Mouse (Mus musculus): ENCODE data around the gene Zfp536. TPM values are rescaled to one million over a fixed set of nuclear protein-coding genes. Genes with fewer than 3 reads are reported as not detected.
A peak's percentile ranks its signal among the peaks of the same experiment; 100 is the strongest.

Zfp536 gene
- polyA plus RNA-seq, 1 experiment from 2014 or later: 3.9 TPM

DNA sequence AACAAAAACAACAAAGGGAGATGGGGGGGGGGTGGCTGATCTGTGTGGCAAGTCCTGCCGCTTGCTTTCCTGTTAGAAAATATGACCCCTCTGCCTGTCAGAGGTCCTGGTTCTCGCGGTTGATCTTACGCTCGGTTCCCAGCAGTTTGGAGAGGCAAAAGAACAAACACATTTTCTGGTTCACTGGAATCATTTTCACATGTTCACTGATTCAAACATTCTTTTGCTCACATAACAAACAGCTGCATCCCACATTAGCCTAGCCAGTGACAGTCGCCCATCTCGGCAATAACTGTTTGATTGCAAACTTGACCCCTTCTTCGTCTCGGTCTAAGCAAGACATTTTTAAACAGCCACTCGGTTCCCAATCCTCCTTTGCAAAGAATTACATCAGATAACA, 208.8 kb downstream of the Zfp536 start:
- Histone ChIP-seq H3K27me3 (ENCODE audit: control insufficient read depth, insufficient read depth, low read length) (peaks cover 5% of the 10 kb centered on the region; the same call in 1 of the 2 replicates), H3K9ac (ENCODE audit: low read length) (no peak overlapping the region), H3K4me1 (ENCODE audit: control insufficient read depth in 2 of 2, insufficient read depth in 2 of 2, low read length in 2 of 2) (peaks cover 5 to 13% of the 10 kb centered on the region in 2 experiments; a peak in 2 of 4 replicates), H3K4me3 (ENCODE audit: control insufficient read depth in 1 of 2, insufficient read depth in 1 of 2, low read depth in 1 of 2, low read length in 2 of 2) (no peak overlapping the region), H3K36me3 (ENCODE audit: control insufficient read depth, insufficient read depth, low read length) (no peaks in the 10 kb centered on the region), H3K9me3 (ENCODE audit: control insufficient read depth, low read length) (no peaks in the 10 kb centered on the region), H3K27ac (replicated peaks in 1 of 2; ENCODE audit: control insufficient read depth in 1 of 2, insufficient read depth in 1 of 2, low read depth in 2 of 2, low read length in 2 of 2) (no peak overlapping the region), H3K4me2 (ENCODE audit: low read length) (no peak overlapping the region)
- no peak for ATAC-seq (ENCODE audit: insufficient number of reproducible peaks, insufficient read depth, low FRiP score, low read depth)
- WGBS: 63% methylated on average over 10 of the region's 10 CpGs

DNA sequence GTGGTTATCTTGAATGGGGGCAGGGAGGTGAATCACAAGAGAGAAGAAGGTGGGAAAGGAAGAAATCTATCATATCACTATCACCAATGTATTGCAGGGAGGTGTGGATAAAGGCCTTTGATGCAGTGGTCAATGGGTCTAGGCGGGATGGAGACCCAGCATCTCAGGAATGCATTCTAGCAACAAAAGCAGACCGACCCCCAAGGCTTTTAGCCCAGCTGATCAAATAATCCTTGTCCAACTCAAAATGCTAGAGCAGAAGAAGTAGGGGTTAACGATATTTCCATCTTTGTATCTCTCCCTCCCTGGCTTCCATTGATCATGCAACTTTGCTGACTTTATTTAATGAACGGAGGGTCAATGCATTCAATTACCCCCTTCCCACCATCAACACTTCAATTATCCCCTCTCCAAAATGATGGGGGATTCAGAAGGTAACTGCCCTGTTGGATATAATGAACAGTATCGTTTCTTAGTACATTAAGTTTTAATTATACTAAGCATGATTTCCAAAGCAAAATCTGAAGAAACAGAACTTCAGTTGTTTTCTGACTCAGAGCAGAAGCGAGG, 209.5 kb downstream of the Zfp536 start:
- H3K27ac ChIP-seq (replicated peaks in 1 of 2; ENCODE audit: control insufficient read depth in 1 of 2, insufficient read depth in 1 of 2, low read depth in 2 of 2, low read length in 2 of 2): no peak overlapping the region
- peaks cover 5 to 13% of the 10 kb centered on the region in 2 experiments; a peak in 2 of 4 replicates for H3K4me1 ChIP-seq (ENCODE audit: control insufficient read depth in 2 of 2, insufficient read depth in 2 of 2, low read length in 2 of 2)
- WGBS: 69% methylated on average over 6 of the region's 6 CpGs

DNA sequence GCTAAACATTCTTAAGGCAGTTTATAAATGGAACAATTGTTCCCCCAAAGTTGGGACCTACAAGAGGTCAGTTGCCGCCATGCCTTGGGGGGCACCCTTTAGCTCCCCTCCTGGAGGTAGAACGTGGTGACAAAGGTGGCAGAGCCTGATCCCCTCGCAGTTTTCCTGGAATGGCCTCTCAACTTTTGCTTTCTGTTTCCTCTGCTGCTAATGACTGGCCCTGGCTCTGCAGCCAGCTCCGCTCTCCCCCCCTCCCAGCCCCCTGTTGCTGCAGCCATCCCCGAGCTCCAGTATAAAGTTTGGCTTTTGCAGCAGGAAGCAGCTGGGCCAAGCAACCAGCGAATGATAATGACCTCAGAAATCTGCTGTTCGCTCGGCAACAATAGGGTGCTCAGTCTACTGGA, 210.3 kb downstream of the Zfp536 start:
- Histone ChIP-seq H3K4me3 (ENCODE audit: control insufficient read depth in 1 of 2, insufficient read depth in 1 of 2, low read depth in 1 of 2, low read length in 2 of 2) (peak overlapping the region; percentile 23 to 29; a peak in 3 of 4 replicates), H3K9me3 (ENCODE audit: control insufficient read depth, low read length) (no peaks in the 10 kb centered on the region), H3K27ac (replicated peaks in 1 of 2; ENCODE audit: control insufficient read depth in 1 of 2, insufficient read depth in 1 of 2, low read depth in 2 of 2, low read length in 2 of 2) (peak overlapping the region in 1 of 2 experiments; percentile 71; a peak in 3 of 4 replicates), H3K4me2 (ENCODE audit: low read length) (peak overlapping the region; percentile 58), H3K27me3 (ENCODE audit: control insufficient read depth, insufficient read depth, low read length) (no peaks in the 10 kb centered on the region), H3K9ac (ENCODE audit: low read length) (peak overlapping the region; percentile 27; the same call in 1 of the 2 replicates), H3K4me1 (ENCODE audit: control insufficient read depth in 2 of 2, insufficient read depth in 2 of 2, low read length in 2 of 2) (peaks cover 5 to 11% of the 10 kb centered on the region in 2 experiments; a peak in 2 of 4 replicates), H3K36me3 (ENCODE audit: control insufficient read depth, insufficient read depth, low read length) (no peaks in the 10 kb centered on the region)
- 17% methylated on average over 8 of the region's 8 CpGs for WGBS
- ATAC-seq (ENCODE audit: insufficient number of reproducible peaks, insufficient read depth, low FRiP score, low read depth): peak; percentile 61

More for the DNA sequence above, 209.5 kb downstream of the Zfp536 start:
- no peaks in the 10 kb centered on the region for H3K36me3 ChIP-seq (ENCODE audit: control insufficient read depth, insufficient read depth, low read length)
- no peak overlapping the region for H3K4me3 ChIP-seq (ENCODE audit: control insufficient read depth in 1 of 2, insufficient read depth in 1 of 2, low read depth in 1 of 2, low read length in 2 of 2)
- no peaks in the 10 kb centered on the region for H3K9me3 ChIP-seq (ENCODE audit: control insufficient read depth, low read length)
- peaks cover 5% of the 10 kb centered on the region; the same call in 1 of the 2 replicates for H3K27me3 ChIP-seq (ENCODE audit: control insufficient read depth, insufficient read depth, low read length)
- H3K9ac ChIP-seq (ENCODE audit: low read length): no peak overlapping the region
- ATAC-seq (ENCODE audit: insufficient number of reproducible peaks, insufficient read depth, low FRiP score, low read depth): no peak
- no peak overlapping the region for H3K4me2 ChIP-seq (ENCODE audit: low read length)

DNA sequence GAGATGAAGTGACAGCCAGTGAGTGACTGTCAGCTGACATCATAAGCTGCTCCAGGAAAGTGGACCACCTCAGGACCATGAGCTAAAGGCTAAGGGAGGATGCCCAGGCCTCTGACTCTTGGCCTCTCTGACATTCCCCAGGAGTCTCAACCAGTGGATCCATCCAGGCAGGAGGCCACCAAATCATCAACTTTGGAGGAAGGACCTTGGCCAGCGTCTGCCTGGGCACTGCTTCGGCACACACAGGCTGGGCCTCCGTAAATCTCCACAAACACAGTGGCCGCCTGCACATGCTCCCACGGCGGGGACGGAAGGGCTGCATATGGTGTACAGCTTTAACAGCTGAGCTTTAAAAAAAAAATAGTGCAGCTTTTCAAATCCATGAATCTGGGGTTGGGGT, 210.9 kb downstream of the Zfp536 start:
- Histone ChIP-seq H3K9ac (ENCODE audit: low read length) (no peak overlapping the region), H3K27ac (replicated peaks in 1 of 2; ENCODE audit: control insufficient read depth in 1 of 2, insufficient read depth in 1 of 2, low read depth in 2 of 2, low read length in 2 of 2) (no peak overlapping the region), H3K27me3 (ENCODE audit: control insufficient read depth, insufficient read depth, low read length) (no peaks in the 10 kb centered on the region), H3K4me1 (ENCODE audit: control insufficient read depth in 2 of 2, insufficient read depth in 2 of 2, low read length in 2 of 2) (peaks cover 5 to 11% of the 10 kb centered on the region in 2 experiments; a peak in 2 of 4 replicates), H3K4me3 (ENCODE audit: control insufficient read depth in 1 of 2, insufficient read depth in 1 of 2, low read depth in 1 of 2, low read length in 2 of 2) (no peak overlapping the region), H3K4me2 (ENCODE audit: low read length) (peak overlapping the region; percentile 58; the same call in 1 of the 2 replicates), H3K9me3 (ENCODE audit: control insufficient read depth, low read length) (no peaks in the 10 kb centered on the region), H3K36me3 (ENCODE audit: control insufficient read depth, insufficient read depth, low read length) (no peaks in the 10 kb centered on the region)
- WGBS: 66% methylated on average over 7 of the region's 7 CpGs
- no peak for ATAC-seq (ENCODE audit: insufficient number of reproducible peaks, insufficient read depth, low FRiP score, low read depth)

DNA sequence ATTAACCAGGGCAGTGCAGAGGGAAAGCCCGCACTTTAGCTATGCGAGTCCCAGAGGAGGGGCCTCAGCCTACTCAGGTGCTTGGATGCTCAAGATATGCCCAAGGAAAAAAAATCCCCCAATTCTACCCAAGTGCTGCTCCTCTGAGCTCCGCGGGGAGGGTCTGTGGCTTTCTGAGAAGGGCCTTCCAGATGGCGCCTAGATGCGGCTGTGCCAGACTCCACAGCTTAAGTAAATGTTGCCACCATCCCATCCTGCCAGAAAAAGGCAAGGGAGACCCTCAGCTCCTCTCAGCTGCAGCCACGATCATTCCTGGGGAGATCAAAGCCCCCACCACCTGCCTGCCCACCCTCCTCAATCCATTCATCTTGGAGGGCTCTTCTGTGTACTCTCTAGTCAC, 212.9 kb downstream of the Zfp536 start:
- H3K9me3 ChIP-seq (ENCODE audit: control insufficient read depth, low read length): no peaks in the 10 kb centered on the region
- ATAC-seq (ENCODE audit: insufficient number of reproducible peaks, insufficient read depth, low FRiP score, low read depth): no peak
- WGBS: 82% methylated on average over 7 of the region's 7 CpGs
- H3K4me1 ChIP-seq (ENCODE audit: control insufficient read depth in 2 of 2, insufficient read depth in 2 of 2, low read length in 2 of 2): peaks cover 0 to 7% of the 10 kb centered on the region in 2 experiments; a peak in 1 of 4 replicates
- no peaks in the 10 kb centered on the region for H3K36me3 ChIP-seq (ENCODE audit: control insufficient read depth, insufficient read depth, low read length)
- no peak overlapping the region for H3K4me3 ChIP-seq (ENCODE audit: control insufficient read depth in 1 of 2, insufficient read depth in 1 of 2, low read depth in 1 of 2, low read length in 2 of 2)
- no peak overlapping the region for H3K27ac ChIP-seq (replicated peaks in 1 of 2; ENCODE audit: control insufficient read depth in 1 of 2, insufficient read depth in 1 of 2, low read depth in 2 of 2, low read length in 2 of 2)
- H3K9ac ChIP-seq (ENCODE audit: low read length): no peak overlapping the region
- H3K4me2 ChIP-seq (ENCODE audit: low read length): no peak overlapping the region
- H3K27me3 ChIP-seq (ENCODE audit: control insufficient read depth, insufficient read depth, low read length): no peaks in the 10 kb centered on the region

GRCm38 (mm10) chr7:37559851-37560250, 213.6 kb downstream of the Zfp536 start:
- WGBS: 49% methylated on average over 3 of the region's 3 CpGs
- Histone ChIP-seq H3K4me1 (ENCODE audit: control insufficient read depth in 2 of 2, insufficient read depth in 2 of 2, low read length in 2 of 2) (peaks cover 0 to 7% of the 10 kb centered on the region in 2 experiments; a peak in 1 of 4 replicates), H3K9me3 (ENCODE audit: control insufficient read depth, low read length) (no peaks in the 10 kb centered on the region), H3K36me3 (ENCODE audit: control insufficient read depth, insufficient read depth, low read length) (no peaks in the 10 kb centered on the region), H3K9ac (ENCODE audit: low read length) (no peak overlapping the region), H3K4me3 (ENCODE audit: control insufficient read depth in 1 of 2, insufficient read depth in 1 of 2, low read depth in 1 of 2, low read length in 2 of 2) (no peak overlapping the region), H3K27me3 (ENCODE audit: control insufficient read depth, insufficient read depth, low read length) (no peaks in the 10 kb centered on the region), H3K27ac (replicated peaks in 1 of 2; ENCODE audit: control insufficient read depth in 1 of 2, insufficient read depth in 1 of 2, low read depth in 2 of 2, low read length in 2 of 2) (no peak overlapping the region), H3K4me2 (ENCODE audit: low read length) (no peak overlapping the region)
- ATAC-seq (ENCODE audit: insufficient number of reproducible peaks, insufficient read depth, low FRiP score, low read depth): no peak

GRCm38 (mm10) chr7:37559341-37559740, 214.1 kb downstream of the Zfp536 start:
- WGBS: 76% methylated on average over 6 of the region's 6 CpGs
- no peaks in the 10 kb centered on the region for H3K9me3 ChIP-seq (ENCODE audit: control insufficient read depth, low read length)
- no peak for ATAC-seq (ENCODE audit: insufficient number of reproducible peaks, insufficient read depth, low FRiP score, low read depth)
- no peak overlapping the region for H3K4me3 ChIP-seq (ENCODE audit: control insufficient read depth in 1 of 2, insufficient read depth in 1 of 2, low read depth in 1 of 2, low read length in 2 of 2)
- no peaks in the 10 kb centered on the region for H3K36me3 ChIP-seq (ENCODE audit: control insufficient read depth, insufficient read depth, low read length)
- H3K4me2 ChIP-seq (ENCODE audit: low read length): no peak overlapping the region
- H3K27ac ChIP-seq (replicated peaks in 1 of 2; ENCODE audit: control insufficient read depth in 1 of 2, insufficient read depth in 1 of 2, low read depth in 2 of 2, low read length in 2 of 2): no peak overlapping the region
- peaks cover 0 to 7% of the 10 kb centered on the region in 2 experiments; a peak in 1 of 4 replicates for H3K4me1 ChIP-seq (ENCODE audit: control insufficient read depth in 2 of 2, insufficient read depth in 2 of 2, low read length in 2 of 2)
- no peaks in the 10 kb centered on the region for H3K27me3 ChIP-seq (ENCODE audit: control insufficient read depth, insufficient read depth, low read length)
- H3K9ac ChIP-seq (ENCODE audit: low read length): no peak overlapping the region

- Histone ChIP-seq H3K9me3 (ENCODE audit: control insufficient read depth, low read length) (no peaks in the 10 kb centered on the region), H3K4me2 (ENCODE audit: low read length) (no peak overlapping the region), H3K9ac (ENCODE audit: low read length) (no peak overlapping the region), H3K36me3 (ENCODE audit: control insufficient read depth, insufficient read depth, low read length) (no peaks in the 10 kb centered on the region), H3K4me1 (ENCODE audit: control insufficient read depth in 2 of 2, insufficient read depth in 2 of 2, low read length in 2 of 2) (no peaks in the 10 kb centered on the region), H3K4me3 (ENCODE audit: control insufficient read depth in 1 of 2, insufficient read depth in 1 of 2, low read depth in 1 of 2, low read length in 2 of 2) (no peak overlapping the region), H3K27me3 (ENCODE audit: control insufficient read depth, insufficient read depth, low read length) (no peaks in the 10 kb centered on the region), H3K27ac (replicated peaks in 1 of 2; ENCODE audit: control insufficient read depth in 1 of 2, insufficient read depth in 1 of 2, low read depth in 2 of 2, low read length in 2 of 2) (no peak overlapping the region)
- 84% methylated on average over 1 of the region's 1 CpGs for WGBS
- no peak for ATAC-seq (ENCODE audit: insufficient number of reproducible peaks, insufficient read depth, low FRiP score, low read depth)
These were observed 216.6 kb downstream of the Zfp536 start for GRCm38 (mm10) chr7:37556811-37557210.
